Comparison of ENCODE assay signal across 20 mouse cellular contexts in the genomic region with DNA sequence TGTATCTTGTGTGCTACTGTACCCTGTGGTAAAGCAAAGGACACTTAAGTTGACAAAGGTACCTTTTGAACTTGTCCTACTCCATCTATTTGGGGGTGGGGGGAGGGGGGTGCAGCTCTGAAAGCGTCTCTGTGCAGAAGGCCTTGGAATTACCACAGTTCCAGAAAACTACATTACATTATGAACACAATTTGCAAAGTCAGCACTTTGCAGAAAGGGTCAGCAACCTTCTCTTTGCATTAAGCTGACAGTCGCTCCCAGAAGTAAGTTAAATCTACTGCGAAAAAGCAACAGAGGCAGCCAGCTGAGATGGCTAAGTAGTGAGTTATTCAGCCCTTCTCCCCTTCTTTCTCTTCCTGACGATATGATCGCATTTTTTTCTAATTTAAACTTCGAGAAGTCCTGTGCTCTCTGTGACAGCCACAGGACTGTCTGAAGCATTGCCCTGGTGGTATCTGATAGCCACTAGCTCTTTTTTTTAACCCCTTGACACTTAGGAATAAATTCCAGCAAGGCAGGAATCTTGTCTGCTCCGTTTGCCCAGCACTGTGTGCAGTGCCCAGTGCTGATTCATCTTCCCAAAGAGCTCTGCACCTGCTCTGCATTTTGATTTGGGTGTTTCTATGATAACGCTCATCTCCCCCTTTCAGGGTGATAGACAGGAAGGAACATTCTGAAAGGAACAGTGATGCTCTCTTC. TPM values are rescaled to one million over a fixed set of nuclear protein-coding genes. Genes with fewer than 3 reads are reported as not detected.
DNase-seq lines count a peak whose midpoint lies in the region; ATAC-seq and TF ChIP-seq lines count a peak whose summit lies in the region.
"Had no signal": no experiment of that assay in that cellular context is flagged by ENCODE, and none has a peak within 500 bp of the region (broad histone marks: within the 10 kb centered on the region; RNA-seq: fewer than 3 reads in every experiment).

No protein-coding gene starts in this region.

- no peak for TF ChIP-seq RAD21 in CH12.LX (IDR thresholded peaks at IDR 0.05; ENCODE audit: low read depth, low read length)

- H3K4me3 ChIP-seq in hindbrain, embryonic 13.5 days: no peak overlapping the region
- no peak overlapping the region for H3K4me3 ChIP-seq in hindbrain, embryonic 11.5 days (ENCODE audit: low read depth, low read length)
- H3K4me3 ChIP-seq in CH12.LX (replicated peaks in 1 of 3; ENCODE audit: low read depth in 2 of 3, low read length in 2 of 3, poor library complexity in 1 of 3): no peak overlapping the region
- no peak overlapping the region for H3K4me3 ChIP-seq in forebrain, embryonic 11.5 days (ENCODE audit: low read depth, low read length)
- H3K4me3 ChIP-seq: forebrain, embryonic 12.5 days; limb, embryonic 10.5 days had no signal

- no peak for TF ChIP-seq POLR2A in CH12.LX (IDR thresholded peaks at IDR 0.05; ENCODE audit: low read depth, low read length)

- no peak overlapping the region for H3K9ac ChIP-seq in hindbrain, embryonic 13.5 days
- no peak overlapping the region for H3K9ac ChIP-seq in hindbrain, embryonic 11.5 days (ENCODE audit: low read depth, low read length)
- no peak overlapping the region for H3K9ac ChIP-seq in CH12.LX (ENCODE audit: insufficient read depth, low read depth)
- H3K9ac ChIP-seq in forebrain, embryonic 11.5 days (ENCODE audit: low read length): no peak overlapping the region
- H3K9ac ChIP-seq: forebrain, embryonic 12.5 days; liver, postnatal 0 days had no signal

- dilution Hi-C loops in CH12.LX (cut with MboI; ENCODE audit: extremely low pct_ligation_motif_present, extremely low pct_unique_long_range_greater_than_20kb, low sequenced_read_pairs): no loop called here

- H3K27me3 ChIP-seq in hindbrain, embryonic 13.5 days: no peaks in the 10 kb centered on the region
- no peaks in the 10 kb centered on the region for H3K27me3 ChIP-seq in hindbrain, embryonic 11.5 days (ENCODE audit: control insufficient read depth, insufficient read depth, low read length)
- no peaks in the 10 kb centered on the region for H3K27me3 ChIP-seq in CH12.LX (replicated peaks)
- no peaks in the 10 kb centered on the region for H3K27me3 ChIP-seq in forebrain, embryonic 11.5 days (ENCODE audit: control insufficient read depth, insufficient read depth, low read length)
- H3K27me3 ChIP-seq: forebrain, embryonic 12.5 days had no signal

- DNase-seq in cerebellum, adult 9-10 months: peak; percentile 41
- DNase-seq in cerebellum, postnatal 4 days (ENCODE audit: low spot score in 2 of 2): no peak
- no peak for DNase-seq in hindbrain, embryonic 11.5 days (ENCODE audit: low spot score)
- no peak for DNase-seq in CH12.LX (ENCODE audit: extremely low read depth)
- peak; percentile 53 for DNase-seq in Muller cell, postnatal 12 days (ENCODE audit: inconsistent ontology term)
- no peak for DNase-seq in forebrain, embryonic 11.5 days (ENCODE audit: low spot score)
- DNase-seq in c-Kit-positive CD71-positive TER-119-positive erythroid progenitor cells, embryonic 14.5 days (ENCODE audit: low spot score): no peak
- DNase-seq: adrenal gland, postnatal 14 days; gastrocnemius, postnatal 25 days; kidney, adult 2 months; kidney, postnatal 14 days; liver, postnatal 0 days; lung, postnatal 10 days; midbrain, embryonic 14.5 days had no signal

- no peaks in the 10 kb centered on the region for H3K9me3 ChIP-seq in hindbrain, embryonic 13.5 days
- no peaks in the 10 kb centered on the region for H3K9me3 ChIP-seq in hindbrain, embryonic 11.5 days (ENCODE audit: control insufficient read depth, low read length)
- H3K9me3 ChIP-seq in CH12.LX (replicated peaks; ENCODE audit: low read length): no peaks in the 10 kb centered on the region
- no peaks in the 10 kb centered on the region for H3K9me3 ChIP-seq in forebrain, embryonic 11.5 days (ENCODE audit: control insufficient read depth, low read length)
- H3K9me3 ChIP-seq: forebrain, embryonic 12.5 days; limb, embryonic 10.5 days had no signal

- in situ Hi-C loops in CH12.LX (cut with MboI; ENCODE audit: low pct_ligation_motif_present, low pct_unique_long_range_greater_than_20kb, low sequenced_read_pairs): no loop called here

- TF ChIP-seq EP300 in CH12.LX (IDR thresholded peaks at IDR 0.05; ENCODE audit: low read length): no peak

- H3K36me3 ChIP-seq in hindbrain, embryonic 13.5 days: no peaks in the 10 kb centered on the region; the same call in 1 of the 2 replicates
- no peaks in the 10 kb centered on the region for H3K36me3 ChIP-seq in hindbrain, embryonic 11.5 days (ENCODE audit: control insufficient read depth, insufficient read depth, low read length)
- H3K36me3 ChIP-seq in CH12.LX (replicated peaks in 1 of 2; ENCODE audit: control insufficient read depth in 1 of 2, insufficient read depth in 1 of 2, low read length in 1 of 2): no peaks in the 10 kb centered on the region
- no peaks in the 10 kb centered on the region for H3K36me3 ChIP-seq in forebrain, embryonic 11.5 days (ENCODE audit: control insufficient read depth, insufficient read depth, low read length)
- H3K36me3 ChIP-seq: forebrain, embryonic 12.5 days; limb, embryonic 10.5 days had no signal

- H3K4me2 ChIP-seq in hindbrain, embryonic 13.5 days: no peak overlapping the region
- no peak overlapping the region for H3K4me2 ChIP-seq in hindbrain, embryonic 11.5 days (replicated peaks; ENCODE audit: low read depth, low read length)
- no peak overlapping the region for H3K4me2 ChIP-seq in CH12.LX (ENCODE audit: insufficient read depth, low read depth, poor library complexity, severe bottlenecking)
- H3K4me2 ChIP-seq in forebrain, embryonic 11.5 days (ENCODE audit: low read depth, low read length, severe bottlenecking): no peak overlapping the region
- H3K4me2 ChIP-seq: forebrain, embryonic 12.5 days had no signal

- no peak for ATAC-seq in hindbrain, embryonic 13.5 days (ENCODE audit: low FRiP score)
- ATAC-seq in hindbrain, embryonic 11.5 days (ENCODE audit: low FRiP score): no peak
- ATAC-seq in forebrain, embryonic 11.5 days (replicated peaks; ENCODE audit: low FRiP score): no peak
- ATAC-seq: activated CD4-positive, CD25-positive, alpha-beta regulatory T cell, adult 4 months; inflammation-experienced regulatory T-cells, adult 6 months; liver, postnatal 0 days had no signal

- TF ChIP-seq CTCF in CH12.LX (conservative IDR thresholded peaks at IDR 0.05 in 1 of 2, IDR thresholded peaks at IDR 0.05 in 1 of 2; ENCODE audit: low read depth in 2 of 2, low read length in 2 of 2): no peak

- WGBS in hindbrain, embryonic 13.5 days: 55% methylated on average over 8 of the region's 8 CpGs
- WGBS in hindbrain, embryonic 11.5 days: 63% methylated on average over 8 of the region's 8 CpGs
- WGBS in forebrain, embryonic 11.5 days: 68% methylated on average over 8 of the region's 8 CpGs

- H3K4me1 ChIP-seq in hindbrain, embryonic 13.5 days (replicated peaks): peaks cover 22% of the 10 kb centered on the region
- H3K4me1 ChIP-seq in hindbrain, embryonic 11.5 days (replicated peaks; ENCODE audit: control insufficient read depth, insufficient read depth, low read length): no peaks in the 10 kb centered on the region; the same call in 1 of the 2 replicates
- no peaks in the 10 kb centered on the region for H3K4me1 ChIP-seq in CH12.LX (ENCODE audit: control insufficient read depth in 1 of 2, insufficient read depth in 2 of 2)
- peaks cover 4% of the 10 kb centered on the region; the same call in 1 of the 2 replicates for H3K4me1 ChIP-seq in forebrain, embryonic 11.5 days (replicated peaks; ENCODE audit: control insufficient read depth, insufficient read depth, low read length)

- H3K27ac ChIP-seq in hindbrain, embryonic 13.5 days: peak overlapping the region; percentile 18; the same call in 1 of the 2 replicates
- no peak overlapping the region for H3K27ac ChIP-seq in hindbrain, embryonic 11.5 days (ENCODE audit: low read depth, low read length)
- no peak overlapping the region for H3K27ac ChIP-seq in CH12.LX (ENCODE audit: insufficient read depth, low read depth)
- no peak overlapping the region for H3K27ac ChIP-seq in forebrain, embryonic 11.5 days (ENCODE audit: low read depth, low read length)
- H3K27ac ChIP-seq: forebrain, embryonic 12.5 days; limb, embryonic 10.5 days had no signal

- no peaks in the 10 kb centered on the region for H3K79me2 ChIP-seq in CH12.LX (replicated peaks; ENCODE audit: control insufficient read depth, extremely low read depth, insufficient read depth, poor library complexity, severe bottlenecking)

TF ChIP-seq in CH12.LX, 34 proteins besides CTCF, POLR2A, EP300 and RAD21:
- TF ChIP-seq MAFK (IDR thresholded peaks at IDR 0.05; ENCODE audit: insufficient replicate concordance, low read length) (peak; percentile 84), ZKSCAN1 (IDR thresholded peaks at IDR 0.05; ENCODE audit: borderline replicate concordance, low read depth, low read length) (no peak), MEF2A (IDR thresholded peaks at IDR 0.05; ENCODE audit: borderline replicate concordance, low read depth, low read length) (no peak), MAZ (IDR thresholded peaks at IDR 0.05; ENCODE audit: low read depth, low read length) (no peak)
TF ChIP-seq in CH12.LX: peak in this region for 1.

RNA-seq across cellular contexts. Expression of a gene that starts 53.0 kb away (rescaled TPM):
- 0.71 and 1.1 TPM in 2 replicates for polyA plus RNA-seq in hindbrain, embryonic 13.5 days (2015; fragmentation: Nextera tagmentation; extraction: Ambion mirVana)
- polyA plus RNA-seq in hindbrain, embryonic 11.5 days (2014; fragmentation: Nextera tagmentation; extraction: Ambion mirVana): 0.68 and 0.74 TPM in 2 replicates
- total RNA-seq in CH12.LX (2012; rRNA removed) (1.7 and 2.5 TPM in 2 replicates), CH12.LX (2014; rRNA removed) (0.19 and 0.24 TPM in 2 replicates)
- 0.29 and 0.63 TPM in 2 replicates for polyA plus RNA-seq in CH12.LX (2012; ENCODE audit: insufficient read length, low read depth)
- 0.92 and 1.1 TPM in 2 replicates for polyA plus RNA-seq in forebrain, embryonic 11.5 days (2014; fragmentation: Nextera tagmentation; extraction: Ambion mirVana)
- total RNA-seq: hematopoietic stem cell, adult 5-6 weeks had no signal

Comparison
In these comparisons a context has a peak if more than half of its experiments do, and no peak if none do; other contexts are left out.
1. DNase-seq: peak in cerebellum, adult 9-10 months (single experiment) and Muller cell, postnatal 12 days (single experiment); none in cerebellum, postnatal 4 days (0 of 2), hindbrain, embryonic 11.5 days (single experiment), CH12.LX (single experiment), forebrain, embryonic 11.5 days (single experiment) and c-Kit-positive CD71-positive TER-119-positive erythroid progenitor cells, embryonic 14.5 days (single experiment).